Mouse (Mus musculus) hindbrain, embryonic 13.5 days (tissue): ENCODE data around the gene Camta1. TPM values are rescaled to one million over a fixed set of nuclear protein-coding genes. Genes with fewer than 3 reads are reported as not detected.

ENCODE experiments used
- ATAC-seq: fragments of 200-750 bp; cut with Nextera tagmentation; 2 replicates; pipeline ENCODE4 v1.8.0; 2017; ENCODE audit warnings: moderate TSS enrichment; ENCODE audit not compliant: low FRiP score
- H3K27ac ChIP-seq: fragments of 300-500 bp; sonication (generic); 2 replicates; pipeline ENCODE4 v1.5.1; 2015; ENCODE audit warnings: inconsistent platforms, mild to moderate bottlenecking, moderate library complexity
- H3K27me3 ChIP-seq: fragments of 300-500 bp; sonication (generic); 2 replicates; pipeline ENCODE4 v1.6.1; 2015; ENCODE audit warnings: mild to moderate bottlenecking, inconsistent platforms
- H3K36me3 ChIP-seq: fragments of 300-500 bp; sonication (generic); 2 replicates; pipeline ENCODE4 v1.6.1; 2015; ENCODE audit warnings: mild to moderate bottlenecking, inconsistent platforms
- H3K4me1 ChIP-seq: fragments of 300-500 bp; sonication (generic); replicated peaks from 2 replicates; pipeline ENCODE4 v1.6.1; 2015; ENCODE audit warnings: inconsistent platforms
- H3K4me2 ChIP-seq: fragments of 300-500 bp; sonication (generic); 2 replicates; pipeline ENCODE4 v1.6.1; 2015; ENCODE audit warnings: inconsistent platforms, mild to moderate bottlenecking, moderate library complexity
- H3K4me3 ChIP-seq: fragments of 300-500 bp; sonication (generic); 2 replicates; pipeline ENCODE4 v1.5.1; 2015; ENCODE audit warnings: mild to moderate bottlenecking, inconsistent platforms
- H3K9ac ChIP-seq: fragments of 300-500 bp; sonication (generic); 2 replicates; pipeline ENCODE4 v1.6.1; 2015; ENCODE audit warnings: mild to moderate bottlenecking, inconsistent platforms
- H3K9me3 ChIP-seq: fragments of 300-500 bp; sonication (generic); 2 replicates; pipeline ENCODE4 v1.6.1; 2016; ENCODE audit warnings: inconsistent platforms
- WGBS: fragments of 180-500 bp; shearing (Covaris S2); methylation state at CpG from one replicate; pipeline ENCODE4 v1.1.7; 2015; 5-methylcytosine and 5-hydroxymethylcytosine counted together
- polyA plus RNA-seq: library from polyadenylated mRNA; unstranded; fragments of >200 nt; fragmentation: Nextera tagmentation; extraction: Ambion mirVana; gene quantifications from 2 replicates; pipeline ENCODE4 v1.2.1, GENCODE M21; 2015

Gene Camta1
- polyA plus RNA-seq, 1 experiment from 2014 or later, result 159 TPM

DNA sequence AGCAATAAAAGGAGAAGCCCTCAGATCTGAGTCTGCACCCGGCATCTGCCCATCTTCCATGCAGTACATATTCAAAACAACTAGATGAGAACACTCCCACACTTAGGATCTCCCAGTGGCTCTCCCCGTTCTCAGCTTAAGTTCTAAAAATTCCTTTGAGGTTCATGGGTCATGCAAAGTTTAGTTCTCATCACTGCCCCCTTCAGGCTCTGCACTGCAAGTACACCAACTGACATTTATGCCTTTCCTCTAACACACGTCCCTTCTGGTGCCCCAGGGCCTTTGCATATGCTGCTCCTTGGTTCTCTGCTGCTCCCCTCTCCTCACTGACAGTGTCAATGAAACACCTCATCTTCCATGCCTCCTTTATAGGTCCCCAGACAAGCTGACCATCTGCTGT, 436.5 kb downstream of the Camta1 start:
- H3K9me3 ChIP-seq, result peaks cover 15% of the 10 kb centered on the region
- H3K27ac ChIP-seq, result no peak overlapping the region
- H3K4me2 ChIP-seq, result no peak overlapping the region
- no peak for ATAC-seq
- 74% methylated on average over 3 of the region's 3 CpGs for WGBS
- H3K9ac ChIP-seq, result no peak overlapping the region
- no peaks in the 10 kb centered on the region for H3K27me3 ChIP-seq
- peaks cover 10% of the 10 kb centered on the region for H3K4me1 ChIP-seq
- no peak overlapping the region for H3K4me3 ChIP-seq
- peaks cover 5% of the 10 kb centered on the region; the same call in 1 of the 2 replicates for H3K36me3 ChIP-seq

- Histone ChIP-seq H3K9ac (no peak overlapping the region), H3K36me3 (0 out of 2 replicates have a peak, but pooled peaks cover 5% of the 10 kb centered on the region), H3K4me2 (no peak overlapping the region), H3K27me3 (no peaks in the 10 kb centered on the region), H3K4me3 (no peak overlapping the region), H3K4me1 (peaks cover 11% of the 10 kb centered on the region), H3K27ac (peak overlapping the region; percentile 70), H3K9me3 (peaks cover 8% of the 10 kb centered on the region)
- 81% methylated on average over 4 of the region's 4 CpGs for WGBS
- ATAC-seq, result no peak
These were observed 438.8 kb downstream of the Camta1 start for GRCm38 (mm10) chr4:151422922-151423321.

DNA sequence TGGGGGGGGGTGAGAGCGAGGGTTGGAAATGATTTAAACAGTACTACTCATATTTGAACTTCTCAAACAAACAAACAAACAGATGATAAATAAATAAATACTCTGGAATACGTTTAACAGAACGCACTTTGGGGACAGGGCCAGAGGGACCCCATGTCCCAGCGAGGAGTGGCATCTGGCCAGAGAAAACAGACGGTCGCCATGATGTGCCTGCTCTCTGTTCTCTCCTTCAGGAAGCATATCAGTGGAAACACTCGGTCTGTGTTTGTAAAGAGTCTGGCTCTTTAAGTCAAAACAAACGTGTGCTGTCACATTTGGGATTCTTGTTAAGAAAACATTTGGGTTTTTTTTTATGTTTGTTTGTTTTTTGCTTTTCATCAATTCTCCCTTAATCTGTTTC, 439.3 kb downstream of the Camta1 start:
- WGBS, result 60% methylated on average over 8 of the region's 8 CpGs
- Histone ChIP-seq H3K27me3 (no peaks in the 10 kb centered on the region), H3K4me3 (no peak overlapping the region), H3K4me1 (peaks cover 15% of the 10 kb centered on the region), H3K36me3 (0 out of 2 replicates have a peak, but pooled peaks cover 4% of the 10 kb centered on the region), H3K9me3 (peaks cover 4% of the 10 kb centered on the region), H3K9ac (no peak overlapping the region), H3K4me2 (no peak overlapping the region), H3K27ac (no peak overlapping the region)
- ATAC-seq, result no peak

GRCm38 (mm10) chr4:151418344-151418875, 443.3 kb downstream of the Camta1 start:
- H3K4me3 ChIP-seq, result no peak overlapping the region
- H3K4me1 ChIP-seq, result peaks cover 13% of the 10 kb centered on the region
- H3K9ac ChIP-seq, result no peak overlapping the region
- WGBS, result 74% methylated on average over 14 of the region's 14 CpGs
- no peak overlapping the region for H3K4me2 ChIP-seq
- H3K9me3 ChIP-seq, result no peaks in the 10 kb centered on the region
- 0 out of 2 replicates have a peak, but pooled peaks cover 2% of the 10 kb centered on the region for H3K27me3 ChIP-seq
- no peak overlapping the region for H3K27ac ChIP-seq
- no peak for ATAC-seq
- no peaks in the 10 kb centered on the region for H3K36me3 ChIP-seq

DNA sequence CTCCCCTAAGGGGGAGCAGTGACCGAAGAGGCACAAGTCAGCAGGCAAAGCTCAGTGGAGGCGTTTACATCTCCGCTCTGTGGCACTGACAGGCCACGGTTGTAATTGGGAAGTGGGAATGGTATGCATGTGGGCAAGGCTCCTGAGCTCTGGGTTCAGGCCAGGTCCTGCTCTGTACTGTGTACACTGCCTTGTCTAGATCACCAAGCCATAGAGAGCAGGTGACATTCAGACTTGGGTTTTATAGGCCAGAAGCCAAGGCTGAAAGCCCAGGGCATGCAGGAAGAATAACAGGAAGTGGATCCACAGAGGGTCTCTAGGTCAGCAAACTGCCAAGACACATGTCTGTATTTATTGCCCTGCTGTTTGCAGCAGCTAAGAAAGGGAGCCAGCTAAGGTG, 445.9 kb downstream of the Camta1 start:
- no peak for ATAC-seq
- 85% methylated on average over 4 of the region's 4 CpGs for WGBS
- no peaks in the 10 kb centered on the region for H3K9me3 ChIP-seq
- no peak overlapping the region for H3K4me2 ChIP-seq
- 0 out of 2 replicates have a peak, but pooled peaks cover 2% of the 10 kb centered on the region for H3K27me3 ChIP-seq
- no peak overlapping the region for H3K4me3 ChIP-seq
- no peaks in the 10 kb centered on the region for H3K36me3 ChIP-seq
- H3K9ac ChIP-seq, result no peak overlapping the region
- peaks cover 29% of the 10 kb centered on the region for H3K4me1 ChIP-seq
- H3K27ac ChIP-seq, result no peak overlapping the region

DNA sequence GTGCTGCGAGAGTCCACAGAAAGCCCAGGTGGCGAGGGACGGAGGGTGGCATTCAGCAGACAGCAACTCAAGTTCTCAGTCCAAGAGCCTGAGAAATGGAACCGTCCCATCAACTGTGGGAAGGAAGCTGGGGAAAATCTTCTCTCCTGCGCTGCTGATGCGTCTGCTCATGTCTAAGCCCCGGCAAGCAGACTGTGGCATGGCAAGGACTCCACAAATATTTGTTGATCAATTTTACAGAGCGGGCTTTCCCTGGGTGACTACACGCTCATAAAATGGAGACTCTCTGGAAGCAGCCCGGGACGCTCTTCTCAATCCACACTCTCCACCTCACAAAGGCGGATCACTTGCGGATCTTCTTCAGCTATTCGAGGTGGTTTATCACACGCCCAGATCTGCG, 446.3 kb downstream of the Camta1 start:
- ATAC-seq, result no peak
- no peak overlapping the region for H3K4me2 ChIP-seq
- no peak overlapping the region for H3K4me3 ChIP-seq
- 0 out of 2 replicates have a peak, but pooled peaks cover 2% of the 10 kb centered on the region for H3K27me3 ChIP-seq
- 95% methylated on average over 16 of the region's 16 CpGs for WGBS
- no peaks in the 10 kb centered on the region for H3K9me3 ChIP-seq
- peaks cover 30% of the 10 kb centered on the region for H3K4me1 ChIP-seq
- H3K36me3 ChIP-seq, result no peaks in the 10 kb centered on the region
- no peak overlapping the region for H3K27ac ChIP-seq
- no peak overlapping the region for H3K9ac ChIP-seq

DNA sequence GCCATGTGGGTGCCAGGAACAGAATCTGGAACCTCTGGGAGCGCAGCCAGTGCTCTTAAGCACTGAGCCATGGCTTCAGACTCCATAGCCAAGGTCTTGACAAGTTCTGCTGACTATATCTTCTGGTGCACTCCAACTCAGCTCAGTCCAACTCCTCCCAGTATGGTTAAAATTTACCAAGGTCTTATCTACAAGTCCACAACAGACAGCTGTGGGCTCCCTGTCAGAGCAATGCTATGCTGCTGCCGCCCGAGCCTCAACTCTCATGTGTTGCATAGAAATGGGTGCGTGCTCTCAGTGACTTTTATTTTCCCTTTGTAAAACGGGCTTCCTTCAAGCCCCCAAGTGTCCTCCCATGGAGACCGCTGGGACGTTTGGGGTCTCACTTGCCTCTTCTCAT, 446.7 kb downstream of the Camta1 start:
- no peak for ATAC-seq
- Histone ChIP-seq H3K36me3 (no peaks in the 10 kb centered on the region), H3K27ac (no peak overlapping the region), H3K4me3 (no peak overlapping the region), H3K27me3 (0 out of 2 replicates have a peak, but pooled peaks cover 2% of the 10 kb centered on the region), H3K9ac (no peak overlapping the region), H3K4me2 (no peak overlapping the region), H3K4me1 (peaks cover 32% of the 10 kb centered on the region), H3K9me3 (no peaks in the 10 kb centered on the region)
- WGBS, result 96% methylated on average over 7 of the region's 7 CpGs

DNA sequence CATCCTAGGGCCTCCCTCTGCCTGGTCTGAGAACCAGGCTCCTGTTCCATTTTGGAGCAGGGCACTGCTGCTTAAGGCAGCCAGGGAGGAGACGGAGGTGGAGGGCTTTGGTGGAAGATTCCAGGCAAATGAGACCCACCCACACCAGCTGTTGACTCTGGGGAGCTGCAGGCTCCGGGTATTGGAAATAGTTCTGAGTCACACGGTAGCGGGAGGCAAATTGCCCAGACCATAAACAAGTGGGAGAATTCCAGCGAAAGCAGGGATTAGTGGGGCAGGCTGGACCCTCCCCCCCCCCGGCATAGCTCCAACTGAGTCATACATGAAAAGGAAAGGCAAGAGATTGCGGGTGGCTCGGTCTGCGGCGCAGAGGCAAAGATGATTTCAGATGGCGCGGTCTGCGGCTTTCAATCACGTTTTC, 450.0 kb downstream of the Camta1 start:
- H3K36me3 ChIP-seq, result no peaks in the 10 kb centered on the region
- H3K4me2 ChIP-seq, result no peak overlapping the region; the same call in 1 of the 2 replicates
- peak overlapping the region; percentile 60 for H3K27ac ChIP-seq
- no peaks in the 10 kb centered on the region for H3K9me3 ChIP-seq
- H3K27me3 ChIP-seq, result 0 out of 2 replicates have a peak, but pooled peaks cover 2% of the 10 kb centered on the region
- ATAC-seq, result no peak
- H3K4me1 ChIP-seq, result peaks cover 32% of the 10 kb centered on the region
- WGBS, result 34% methylated on average over 14 of the region's 14 CpGs
- no peak overlapping the region for H3K4me3 ChIP-seq
- peak overlapping the region; percentile 53; the same call in 1 of the 2 replicates for H3K9ac ChIP-seq

DNA sequence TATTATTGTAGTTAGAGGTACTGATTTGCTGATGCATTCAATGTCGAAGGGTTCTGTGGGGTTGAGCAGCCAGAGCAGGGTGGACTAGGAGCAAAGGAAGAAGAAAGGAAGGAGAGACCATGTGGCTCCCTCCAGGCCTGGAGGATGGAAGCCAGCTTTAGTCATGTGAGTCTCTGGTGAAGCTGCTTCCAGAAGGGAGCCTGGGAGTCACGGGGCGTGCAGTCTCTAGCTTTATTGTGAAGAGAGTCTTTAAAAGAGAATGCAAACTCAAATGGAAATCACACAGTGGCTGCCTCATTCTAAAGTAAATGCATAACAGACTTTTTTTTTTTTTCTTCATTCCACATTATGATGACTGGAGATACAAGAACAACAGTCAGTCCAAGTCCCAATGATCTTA, 450.7 kb downstream of the Camta1 start:
- H3K9me3 ChIP-seq, result no peaks in the 10 kb centered on the region
- 49% methylated on average over 3 of the region's 3 CpGs for WGBS
- H3K4me3 ChIP-seq, result no peak overlapping the region
- H3K4me2 ChIP-seq, result no peak overlapping the region
- H3K27me3 ChIP-seq, result 0 out of 2 replicates have a peak, but pooled peaks cover 2% of the 10 kb centered on the region
- H3K4me1 ChIP-seq, result peaks cover 32% of the 10 kb centered on the region
- ATAC-seq, result no peak
- no peak overlapping the region for H3K9ac ChIP-seq
- H3K27ac ChIP-seq, result 0 out of 2 replicates have a peak overlapping the region, but pooled peaks have one; percentile 40
- no peaks in the 10 kb centered on the region for H3K36me3 ChIP-seq

- 81% methylated on average over 6 of the region's 6 CpGs for WGBS
These were observed 452.4 kb downstream of the Camta1 start for GRCm38 (mm10) chr4:151409291-151409690.

DNA sequence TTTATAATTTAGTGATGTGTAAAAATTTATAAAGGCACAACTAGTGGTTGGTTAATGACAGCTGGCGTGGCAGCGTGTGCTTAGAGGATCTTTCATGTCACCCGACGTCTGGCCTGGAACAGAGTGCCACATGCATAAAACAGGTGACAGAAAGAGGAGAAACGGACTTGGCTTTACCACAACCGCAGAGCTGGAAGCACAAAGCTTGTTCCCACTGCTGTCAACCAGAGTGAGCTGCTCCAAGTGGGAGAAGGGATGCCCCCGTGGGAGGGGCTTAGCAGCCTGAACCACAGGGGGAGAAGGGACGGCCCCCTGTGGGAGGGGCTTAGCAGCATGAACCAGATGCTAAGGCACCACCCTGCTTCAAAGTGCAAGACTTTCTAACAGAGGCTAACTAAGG, 452.9 kb downstream of the Camta1 start:
- Histone ChIP-seq H3K9me3 (no peaks in the 10 kb centered on the region), H3K4me2 (no peak overlapping the region), H3K27ac (no peak overlapping the region), H3K27me3 (no peaks in the 10 kb centered on the region), H3K4me3 (no peak overlapping the region), H3K9ac (no peak overlapping the region), H3K4me1 (peaks cover 47% of the 10 kb centered on the region), H3K36me3 (no peaks in the 10 kb centered on the region)
- WGBS, result 50% methylated on average over 8 of the region's 8 CpGs
- no peak for ATAC-seq

More at GRCm38 (mm10) chr4:151409291-151409690, 452.4 kb downstream of the Camta1 start:
- no peaks in the 10 kb centered on the region for H3K9me3 ChIP-seq
- no peak for ATAC-seq
- no peaks in the 10 kb centered on the region for H3K27me3 ChIP-seq
- H3K36me3 ChIP-seq, result no peaks in the 10 kb centered on the region
- H3K4me2 ChIP-seq, result no peak overlapping the region
- H3K9ac ChIP-seq, result no peak overlapping the region
- no peak overlapping the region for H3K27ac ChIP-seq
- H3K4me3 ChIP-seq, result no peak overlapping the region
- H3K4me1 ChIP-seq, result peaks cover 43% of the 10 kb centered on the region

DNA sequence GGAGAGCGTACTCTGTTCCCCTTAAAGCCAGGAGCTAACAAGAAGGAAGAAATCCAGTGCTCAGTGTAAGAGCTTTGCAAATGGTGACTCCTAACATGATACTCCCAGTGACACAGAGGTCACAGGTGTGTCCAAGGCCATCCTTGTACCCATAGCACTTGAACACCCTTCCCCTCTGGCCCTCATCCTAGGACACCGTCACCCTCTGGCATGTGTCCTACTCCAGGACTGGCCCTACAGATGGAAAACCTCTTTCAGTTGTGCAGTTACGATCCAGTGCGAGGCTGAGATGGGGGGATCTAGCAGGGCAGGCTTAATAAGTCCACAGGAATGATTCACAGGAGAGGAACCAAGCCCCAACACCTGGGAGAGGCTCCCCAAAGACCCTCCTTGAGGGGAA, 453.4 kb downstream of the Camta1 start:
- 94% methylated on average over 4 of the region's 4 CpGs for WGBS
- H3K4me1 ChIP-seq, result peaks cover 47% of the 10 kb centered on the region
- H3K27me3 ChIP-seq, result no peaks in the 10 kb centered on the region
- no peak overlapping the region for H3K4me2 ChIP-seq
- no peaks in the 10 kb centered on the region for H3K36me3 ChIP-seq
- no peak overlapping the region for H3K27ac ChIP-seq
- no peak overlapping the region for H3K9ac ChIP-seq
- no peak for ATAC-seq
- no peak overlapping the region for H3K4me3 ChIP-seq
- no peaks in the 10 kb centered on the region for H3K9me3 ChIP-seq

GRCm38 (mm10) chr4:151407129-151407528, 454.5 kb downstream of the Camta1 start:
- no peak for ATAC-seq
- Histone ChIP-seq H3K27ac (no peak overlapping the region), H3K27me3 (no peaks in the 10 kb centered on the region), H3K4me3 (no peak overlapping the region), H3K36me3 (no peaks in the 10 kb centered on the region), H3K4me2 (no peak overlapping the region), H3K9me3 (no peaks in the 10 kb centered on the region), H3K9ac (no peak overlapping the region), H3K4me1 (peaks cover 36% of the 10 kb centered on the region)
- 100% methylated on average over 2 of the region's 2 CpGs for WGBS
